Mouse (Mus musculus): ENCODE results near the gene Ppm1g. TPM values are rescaled to one million over a fixed set of nuclear protein-coding genes. Genes with fewer than 3 reads are reported as not detected.

The Ppm1g gene
- polyA plus RNA-seq, 1 experiment = 89.3 TPM

DNA sequence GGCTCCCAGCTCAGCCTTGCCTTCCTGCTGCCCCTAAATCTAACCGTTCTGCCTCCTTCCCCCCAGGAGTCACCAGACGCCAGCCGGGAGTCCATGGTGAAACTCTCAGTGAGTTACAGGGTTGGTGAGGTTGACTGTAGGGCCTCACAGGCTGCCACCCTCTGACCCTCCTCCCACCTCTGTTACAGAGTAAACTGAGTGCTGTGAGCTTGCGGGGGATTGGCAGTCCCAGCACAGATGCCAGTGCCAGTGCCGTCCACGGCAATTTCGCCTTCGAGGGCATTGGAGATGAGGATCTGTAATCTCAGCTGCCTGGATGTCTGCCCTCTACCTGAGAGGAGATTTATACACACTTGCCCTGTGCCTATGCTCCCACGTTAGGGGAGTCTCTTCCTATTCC is 22.3 kb downstream of the Ppm1g start:
- TF ChIP-seq CEBPB (IDR thresholded peaks at IDR 0.05; ENCODE audit: insufficient read depth, poor library complexity, severe bottlenecking) = no peak
- peak; percentile 74 for TF ChIP-seq POLR2AphosphoS2 (IDR thresholded peaks at IDR 0.05; ENCODE audit: insufficient read length, low read depth)
- TF ChIP-seq USF1 (IDR thresholded peaks at IDR 0.05; ENCODE audit: low read depth) = no peak
- TF ChIP-seq POLR2A (IDR thresholded peaks at IDR 0.05; ENCODE audit: insufficient read length, low read depth) = peak; percentile 44
- H3K4me2 ChIP-seq (ENCODE audit: low read depth) = no peak overlapping the region
- no peaks in the 10 kb centered on the region for H3K27me3 ChIP-seq (ENCODE audit: control insufficient read depth, insufficient read depth, insufficient read length)
- peaks cover 24% of the 10 kb centered on the region for H3K79me2 ChIP-seq (ENCODE audit: control insufficient read depth, insufficient read depth)
- H3K4me3 ChIP-seq = no peak overlapping the region
- no peak overlapping the region for H3ac ChIP-seq (ENCODE audit: control insufficient read depth, insufficient read length)
- peaks cover 41% of the 10 kb centered on the region for H3K36me3 ChIP-seq (ENCODE audit: control insufficient read depth, insufficient read depth)

DNA sequence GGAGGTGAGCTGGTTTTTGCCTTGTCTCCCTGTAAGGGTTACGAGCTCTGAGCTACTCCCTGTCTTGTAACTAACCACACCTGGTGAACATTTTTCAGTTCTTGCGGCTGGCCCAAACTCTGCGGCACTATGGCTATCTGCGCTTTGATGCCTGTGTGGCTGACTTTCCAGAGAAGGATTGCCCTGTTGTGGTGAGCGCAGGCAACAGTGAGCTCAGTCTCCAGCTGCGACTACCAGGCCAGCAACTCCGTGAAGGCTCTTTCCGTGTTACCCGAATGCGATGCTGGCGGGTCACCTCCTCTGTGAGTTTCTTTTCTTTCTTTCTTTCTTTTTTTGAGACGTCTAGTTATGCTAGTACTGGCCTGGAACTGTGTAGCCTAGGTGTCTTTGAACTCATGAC is 23.4 kb downstream of the Ppm1g start:
- H3K4me2 ChIP-seq (ENCODE audit: low read depth) = no peak overlapping the region
- H3K36me3 ChIP-seq (ENCODE audit: control insufficient read depth, insufficient read depth) = peaks cover 41% of the 10 kb centered on the region
- H3K79me2 ChIP-seq (ENCODE audit: control insufficient read depth, insufficient read depth) = peaks cover 24% of the 10 kb centered on the region
- no peak overlapping the region for H3K4me3 ChIP-seq
- H3K27me3 ChIP-seq (ENCODE audit: control insufficient read depth, insufficient read depth, insufficient read length) = no peaks in the 10 kb centered on the region
- H3ac ChIP-seq (ENCODE audit: control insufficient read depth, insufficient read length) = no peak overlapping the region
- TF ChIP-seq TCF3 (IDR thresholded peaks at IDR 0.05; ENCODE audit: insufficient read length, low read depth) (no peak), SRF (IDR thresholded peaks at IDR 0.05; ENCODE audit: control insufficient read depth, insufficient read length, low read depth) (no peak), POLR2AphosphoS2 (IDR thresholded peaks at IDR 0.05; ENCODE audit: insufficient read length, low read depth) (peak; percentile 62)

DNA sequence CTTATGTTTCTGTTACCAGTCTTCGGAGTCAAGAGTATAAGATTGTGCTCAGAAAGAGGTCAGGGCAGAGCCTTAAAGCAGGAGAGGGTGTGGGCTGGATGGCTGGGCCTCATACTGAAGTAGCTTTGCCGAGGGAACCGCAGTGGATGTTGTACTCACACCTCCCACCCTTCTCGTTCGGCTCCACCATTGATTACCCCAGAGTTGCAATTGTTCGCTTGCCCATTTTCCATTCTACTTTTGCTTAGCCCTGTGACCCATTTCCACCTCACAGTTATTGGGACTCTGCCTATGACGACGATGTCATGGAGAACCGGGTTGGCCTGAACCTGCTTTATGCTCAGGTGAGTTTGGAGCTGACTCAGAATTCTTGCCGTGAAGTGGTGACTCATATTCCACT is 24.3 kb downstream of the Ppm1g start:
- H3K36me3 ChIP-seq (ENCODE audit: control insufficient read depth, insufficient read depth) = peaks cover 41% of the 10 kb centered on the region
- no peaks in the 10 kb centered on the region for H3K27me3 ChIP-seq (ENCODE audit: control insufficient read depth, insufficient read depth, insufficient read length)
- peaks cover 17% of the 10 kb centered on the region for H3K79me2 ChIP-seq (ENCODE audit: control insufficient read depth, insufficient read depth)
- no peak overlapping the region for H3K4me3 ChIP-seq
- H3K4me2 ChIP-seq (ENCODE audit: low read depth) = no peak overlapping the region
- TF ChIP-seq POLR2AphosphoS2 (IDR thresholded peaks at IDR 0.05; ENCODE audit: insufficient read length, low read depth) (peak; percentile 67), MYOD1 (IDR thresholded peaks at IDR 0.05; ENCODE audit: control insufficient read depth in 1 of 3, insufficient read length in 2 of 3, low read depth in 2 of 3) (no peak), MAX (IDR thresholded peaks at IDR 0.05; ENCODE audit: low read depth) (no peak), REST (IDR thresholded peaks at IDR 0.05; ENCODE audit: insufficient read depth, insufficient read length) (no peak)
- H3ac ChIP-seq (ENCODE audit: control insufficient read depth, insufficient read length) = no peak overlapping the region

DNA sequence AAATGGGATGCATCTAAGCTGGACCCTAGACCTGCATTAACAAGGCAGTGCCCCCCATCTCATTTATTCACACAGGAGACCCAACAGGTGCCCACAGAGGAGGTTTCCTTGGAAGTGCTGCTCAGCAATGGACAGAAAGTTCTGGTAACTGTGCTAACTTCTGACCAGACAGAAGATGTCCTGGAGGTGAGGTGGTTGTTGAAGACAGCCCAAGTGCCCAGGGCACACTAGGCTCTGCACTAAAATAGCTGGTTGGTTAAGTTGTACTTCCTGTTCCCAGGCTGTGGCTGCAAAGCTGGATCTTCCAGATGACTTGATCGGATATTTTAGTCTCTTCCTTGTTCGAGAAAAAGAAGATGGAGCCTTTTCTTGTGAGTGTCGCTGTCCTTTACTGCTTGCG is 24.8 kb downstream of the Ppm1g start:
- TF ChIP-seq POLR2AphosphoS2 (IDR thresholded peaks at IDR 0.05; ENCODE audit: insufficient read length, low read depth) (no peak), SRF (IDR thresholded peaks at IDR 0.05; ENCODE audit: control insufficient read depth, insufficient read length, low read depth) (no peak)
- no peaks in the 10 kb centered on the region for H3K27me3 ChIP-seq (ENCODE audit: control insufficient read depth, insufficient read depth, insufficient read length)
- peaks cover 12% of the 10 kb centered on the region for H3K79me2 ChIP-seq (ENCODE audit: control insufficient read depth, insufficient read depth)
- H3K36me3 ChIP-seq (ENCODE audit: control insufficient read depth, insufficient read depth) = peaks cover 41% of the 10 kb centered on the region
- no peak overlapping the region for H3K4me3 ChIP-seq
- no peak overlapping the region for H3K4me2 ChIP-seq (ENCODE audit: low read depth)
- no peak overlapping the region for H3ac ChIP-seq (ENCODE audit: control insufficient read depth, insufficient read length)

DNA sequence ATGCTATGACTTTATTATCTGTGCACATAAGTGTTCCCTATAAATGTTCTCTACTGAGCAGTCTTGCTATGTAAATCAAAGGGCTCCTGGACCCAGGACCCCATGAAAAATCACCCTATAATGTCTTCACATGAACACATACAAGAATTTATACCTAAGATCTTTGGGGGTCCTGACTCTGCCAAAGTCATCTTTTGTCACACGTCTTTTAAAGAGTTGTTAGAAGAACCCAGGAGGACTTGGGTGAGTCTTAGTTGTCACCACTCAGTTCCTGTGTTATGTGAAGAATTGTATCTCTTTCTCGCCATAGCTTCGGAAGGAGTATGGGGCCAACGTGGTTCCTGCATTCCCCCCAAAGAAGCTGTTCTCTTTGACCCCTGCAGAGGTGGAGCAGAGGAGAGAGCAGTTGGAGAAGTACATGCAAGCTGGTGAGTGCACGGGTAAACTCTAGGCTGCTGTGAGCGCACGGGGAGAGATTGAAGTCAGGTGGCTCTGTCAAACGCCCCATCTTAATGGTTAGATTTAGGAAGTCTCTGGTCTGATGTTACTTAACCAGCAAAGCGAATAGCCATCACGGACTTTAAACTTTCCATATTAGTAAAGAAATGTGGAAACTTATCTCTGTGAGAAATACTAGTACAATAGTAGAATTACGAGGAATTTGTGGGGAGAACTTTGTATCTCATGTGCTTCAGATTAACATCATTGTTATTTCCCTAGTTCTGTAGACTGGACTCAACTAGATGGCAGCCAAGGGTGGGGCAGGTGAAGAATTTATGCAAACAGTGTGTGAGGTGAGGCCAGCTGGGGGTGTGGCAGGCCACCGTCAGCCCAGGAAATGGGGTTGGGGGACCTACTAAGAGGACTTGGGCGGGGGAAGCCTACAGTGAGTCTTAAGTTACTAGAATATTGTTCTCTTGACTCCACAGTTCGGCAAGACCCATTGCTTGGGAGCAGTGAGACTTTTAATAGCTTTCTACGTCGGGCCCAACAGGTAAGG is 25.7 kb downstream of the Ppm1g start:
- Histone ChIP-seq H3K4me2 (ENCODE audit: low read depth) (peak overlapping the region; percentile 85), H3K79me2 (ENCODE audit: control insufficient read depth, insufficient read depth) (peaks cover 12% of the 10 kb centered on the region), H3K36me3 (ENCODE audit: control insufficient read depth, insufficient read depth) (peaks cover 37% of the 10 kb centered on the region), H3ac (ENCODE audit: control insufficient read depth, insufficient read length) (no peak overlapping the region), H3K4me3 (peak overlapping the region; percentile 95), H3K27me3 (ENCODE audit: control insufficient read depth, insufficient read depth, insufficient read length) (no peaks in the 10 kb centered on the region)
- TF ChIP-seq REST (IDR thresholded peaks at IDR 0.05; ENCODE audit: insufficient read depth, insufficient read length) = no peak
- TF ChIP-seq MAX (IDR thresholded peaks at IDR 0.05; ENCODE audit: low read depth) = no peak
- no peak for TF ChIP-seq TCF12 (IDR thresholded peaks at IDR 0.05; ENCODE audit: insufficient read depth, poor library complexity, severe bottlenecking)
- TF ChIP-seq CEBPB (IDR thresholded peaks at IDR 0.05; ENCODE audit: insufficient read depth, poor library complexity, severe bottlenecking) = no peak
- no peak for TF ChIP-seq TCF3 (IDR thresholded peaks at IDR 0.05; ENCODE audit: insufficient read length, low read depth)
- TF ChIP-seq POLR2AphosphoS2 (IDR thresholded peaks at IDR 0.05; ENCODE audit: insufficient read length, low read depth) = no peak
- no peak for TF ChIP-seq MYOG (IDR thresholded peaks at IDR 0.05; ENCODE audit: control insufficient read depth in 1 of 3, insufficient read depth in 1 of 3, insufficient read length in 2 of 3, low read depth in 2 of 3)

Data from myocyte (in vitro differentiated cells).